Mouse (Mus musculus) spleen, adult 12 weeks (tissue): Measurements from ENCODE around the gene Taf13.
A peak's percentile ranks its signal among the peaks of the same experiment; 100 is the strongest.

Experiments used
- DNase-seq: peaks from one replicate; pipeline ENCODE4 v3.0.0; 2022; ENCODE audit warnings: low spot score

Taf13 gene

GRCm38 (mm10) chr3:108574018-108574417 lies 2.5 kb downstream of the Taf13 start:
- DNase-seq: no peak

- DNase-seq: no peak
Observed at GRCm38 (mm10) chr3:108584580-108584979, 13.1 kb downstream of the Taf13 start.

- DNase-seq: no peak
Observed at GRCm38 (mm10) chr3:108588446-108588845, 16.9 kb downstream of the Taf13 start.

GRCm38 (mm10) chr3:108590786-108591529 lies 19.5 kb downstream of the Taf13 start, which contains the start of gene Wdr47:
Gene Wdr47 (plus strand): TSS chr3:108591279.
- DNase-seq: peak; percentile 95

GRCm38 (mm10) chr3:108591530-108592522 lies 20.3 kb downstream of the Taf13 start:
- DNase-seq: no peak

- no peak for DNase-seq
Observed at GRCm38 (mm10) chr3:108608906-108609305, 37.4 kb downstream of the Taf13 start.
